Mouse (Mus musculus) spleen, postnatal 10 days (tissue): ENCODE measurements around the gene Map3k11.

ENCODE experiments used
- DNase-seq, 2 experiments: peaks; one replicate each; pipeline ENCODE4 v3.0.0; 2021 to 2022; ENCODE audit warnings: low spot score in 2 of 2

Map3k11 gene

GRCm38 (mm10) chr19:5710581-5710980 is 22.0 kb downstream of the Map3k11 start:
- no peak for DNase-seq

- peak in 1 of 2 experiments; percentile 79 for DNase-seq
Measured at GRCm38 (mm10) chr19:5711218-5711617, 22.7 kb downstream of the Map3k11 start.

GRCm38 (mm10) chr19:5711907-5712460 is 23.4 kb downstream of the Map3k11 start:
- DNase-seq, result no peak

- DNase-seq, result no peak
Measured at GRCm38 (mm10) chr19:5713255-5713654, 24.7 kb downstream of the Map3k11 start.

- peak in 1 of 2 experiments; percentile 53 for DNase-seq
Measured at GRCm38 (mm10) chr19:5713730-5714129, 25.2 kb downstream of the Map3k11 start.

- peak; percentile 48 to 82 for DNase-seq
Measured at GRCm38 (mm10) chr19:5715793-5716688, 27.5 kb downstream of the Map3k11 start.

GRCm38 (mm10) chr19:5716955-5717354 is 28.4 kb downstream of the Map3k11 start:
- peak in 1 of 2 experiments; percentile 26 for DNase-seq

- DNase-seq, result no peak
Measured at GRCm38 (mm10) chr19:5721233-5721632, 32.7 kb downstream of the Map3k11 start.

GRCm38 (mm10) chr19:5722848-5723425 is 34.4 kb downstream of the Map3k11 start:
- peak; percentile 62 to 67 for DNase-seq

GRCm38 (mm10) chr19:5723934-5724548 is 35.5 kb downstream of the Map3k11 start:
- peak; percentile 30 to 51 for DNase-seq

- peak in 1 of 2 experiments; percentile 86 for DNase-seq
Measured at GRCm38 (mm10) chr19:5724549-5724941, 36.0 kb downstream of the Map3k11 start.

GRCm38 (mm10) chr19:5725029-5725707 is 36.6 kb downstream of the Map3k11 start:
- peak; percentile 59 to 73 for DNase-seq

GRCm38 (mm10) chr19:5725767-5726515 is 37.4 kb downstream of the Map3k11 start, which contains the start of gene Ehbp1l1:
TSS of gene Ehbp1l1 (minus strand) at chr19:5726317.
- DNase-seq, result peak; percentile 85 to 88

GRCm38 (mm10) chr19:5726961-5727578 is 38.5 kb downstream of the Map3k11 start:
- DNase-seq, result peak; percentile 62 to 66

- DNase-seq, result peak; percentile 96 to 98
Measured at GRCm38 (mm10) chr19:5727701-5728100, 39.2 kb downstream of the Map3k11 start.

- DNase-seq, result peak; percentile 49 to 69
Measured at GRCm38 (mm10) chr19:5728631-5729443, 40.3 kb downstream of the Map3k11 start.

GRCm38 (mm10) chr19:5729444-5729815 is 40.9 kb downstream of the Map3k11 start, which contains the start of gene Fam89b:
TSS of gene Fam89b (minus strand) at chr19:5729653.
- DNase-seq, result peak; percentile 84 to 94

GRCm38 (mm10) chr19:5730314-5731186 is 42.0 kb downstream of the Map3k11 start:
- peak in 1 of 2 experiments; percentile 74 for DNase-seq
